Mouse (Mus musculus) embryonic facial prominence, embryonic 12.5 days (tissue): Measurements from ENCODE around the gene Phf23. TPM values are rescaled to one million over a fixed set of nuclear protein-coding genes. Genes with fewer than 3 reads are reported as not detected.

Experiments used
- ATAC-seq: fragments of 200-750 bp; cut with Nextera tagmentation; 2 replicates; pipeline ENCODE4 v1.8.0; 2017; ENCODE audit not compliant: insufficient number of reproducible peaks, insufficient read depth, low FRiP score, low TSS enrichment
- H3K27ac ChIP-seq: fragments of 300-500 bp; sonication (generic); 2 replicates; pipeline ENCODE4 v1.5.1; 2016; ENCODE audit warnings: mild to moderate bottlenecking
- H3K27me3 ChIP-seq: fragments of 300-500 bp; sonication (generic); 2 replicates; pipeline ENCODE4 v1.6.1; 2016; ENCODE audit warnings: mild to moderate bottlenecking, moderate library complexity
- H3K36me3 ChIP-seq: fragments of 300-500 bp; sonication (generic); 2 replicates; pipeline ENCODE4 v1.6.1; 2016; ENCODE audit warnings: mild to moderate bottlenecking
- H3K4me1 ChIP-seq: fragments of 300-500 bp; sonication (generic); 2 replicates; pipeline ENCODE4 v1.6.1; 2016
- H3K4me2 ChIP-seq: fragments of 300-500 bp; sonication (generic); replicated peaks from 2 replicates; pipeline ENCODE4 v1.6.1; 2016; ENCODE audit warnings: mild to moderate bottlenecking, moderate library complexity
- H3K4me3 ChIP-seq: fragments of 300-500 bp; sonication (generic); 2 replicates; pipeline ENCODE4 v1.5.1; 2016; ENCODE audit warnings: mild to moderate bottlenecking
- H3K9ac ChIP-seq: fragments of 300-500 bp; sonication (generic); 2 replicates; pipeline ENCODE4 v1.6.1; 2016; ENCODE audit warnings: mild to moderate bottlenecking, moderate library complexity
- H3K9me3 ChIP-seq: fragments of 300-500 bp; sonication (generic); 2 replicates; pipeline ENCODE4 v1.6.1; 2016; ENCODE audit warnings: mild to moderate bottlenecking, moderate library complexity
- WGBS: fragments of 180-500 bp; shearing (Covaris S2); methylation state at CpG from one replicate; pipeline ENCODE4 v1.1.7; 2016; 5-methylcytosine and 5-hydroxymethylcytosine counted together
- polyA plus RNA-seq: library from polyadenylated mRNA; unstranded; fragments of >200 nt; fragmentation: Nextera tagmentation; extraction: Ambion mirVana; gene quantifications from 2 replicates; pipeline ENCODE4 v1.2.1, GENCODE M21; 2016

The Phf23 gene
- polyA plus RNA-seq, 1 experiment from 2014 or later, result 95.1 TPM

GRCm38 (mm10) chr11:70017199-70017767 is 21.7 kb downstream of the Phf23 start:
- peak overlapping the region; percentile 89 for H3K9ac ChIP-seq
- peaks cover 46% of the 10 kb centered on the region for H3K4me1 ChIP-seq
- 35% methylated on average over 7 of the region's 7 CpGs for WGBS

GRCm38 (mm10) chr11:70018131-70018990 is 22.8 kb downstream of the Phf23 start:
- no peaks in the 10 kb centered on the region for H3K27me3 ChIP-seq
- peak overlapping the region; percentile 88 for H3K4me2 ChIP-seq
- H3K27ac ChIP-seq, result peak overlapping the region; percentile 95
- peak overlapping the region; percentile 89 for H3K9ac ChIP-seq
- WGBS, result under 1% methylated on average over 23 of the region's 25 CpGs
- ATAC-seq, result no peak
- peaks cover 53% of the 10 kb centered on the region for H3K4me1 ChIP-seq
- peak overlapping the region; percentile 81 for H3K4me3 ChIP-seq
- no peaks in the 10 kb centered on the region for H3K9me3 ChIP-seq
- H3K36me3 ChIP-seq, result peaks cover 11% of the 10 kb centered on the region

More at GRCm38 (mm10) chr11:70017199-70017767, 21.7 kb downstream of the Phf23 start:
- peak overlapping the region; percentile 95 for H3K27ac ChIP-seq
- H3K4me2 ChIP-seq, result peak overlapping the region; percentile 88
- peak overlapping the region; percentile 81 for H3K4me3 ChIP-seq
- peaks cover 22% of the 10 kb centered on the region for H3K36me3 ChIP-seq
- no peaks in the 10 kb centered on the region for H3K9me3 ChIP-seq
- no peaks in the 10 kb centered on the region for H3K27me3 ChIP-seq
- ATAC-seq, result no peak

- no peaks in the 10 kb centered on the region for H3K9me3 ChIP-seq
- H3K36me3 ChIP-seq, result no peaks in the 10 kb centered on the region
- 15% methylated on average over 2 of the region's 2 CpGs for WGBS
- peak overlapping the region; percentile 89 for H3K9ac ChIP-seq
- H3K4me2 ChIP-seq, result peak overlapping the region; percentile 88
- peak overlapping the region; percentile 95 for H3K27ac ChIP-seq
- H3K27me3 ChIP-seq, result no peaks in the 10 kb centered on the region
- peak overlapping the region; percentile 81 for H3K4me3 ChIP-seq
- peaks cover 57% of the 10 kb centered on the region for H3K4me1 ChIP-seq
- no peak for ATAC-seq
Measured at GRCm38 (mm10) chr11:70019495-70020021, 24.0 kb downstream of the Phf23 start.

GRCm38 (mm10) chr11:70020022-70020631 is 24.6 kb downstream of the Phf23 start:
- no peaks in the 10 kb centered on the region for H3K9me3 ChIP-seq
- no peaks in the 10 kb centered on the region for H3K36me3 ChIP-seq
- H3K4me1 ChIP-seq, result peaks cover 53% of the 10 kb centered on the region
- WGBS, result 10% methylated on average over 8 of the region's 8 CpGs
- ATAC-seq, result no peak
- H3K9ac ChIP-seq, result peak overlapping the region; percentile 89
- peak overlapping the region; percentile 81 for H3K4me3 ChIP-seq
- peak overlapping the region; percentile 95 for H3K27ac ChIP-seq
- H3K27me3 ChIP-seq, result no peaks in the 10 kb centered on the region
- peak overlapping the region; percentile 88 for H3K4me2 ChIP-seq

GRCm38 (mm10) chr11:70020731-70021263 is 25.2 kb downstream of the Phf23 start:
- H3K27ac ChIP-seq, result peak overlapping the region; percentile 95
- WGBS, result 4% methylated on average over 8 of the region's 8 CpGs
- peak overlapping the region; percentile 88 for H3K4me2 ChIP-seq
- no peaks in the 10 kb centered on the region for H3K27me3 ChIP-seq
- peak; percentile 78 for ATAC-seq
- peak overlapping the region; percentile 81 for H3K4me3 ChIP-seq
- peaks cover 58% of the 10 kb centered on the region for H3K4me1 ChIP-seq
- peak overlapping the region; percentile 28; the same call in 1 of the 2 replicates for H3K9ac ChIP-seq
- no peaks in the 10 kb centered on the region for H3K36me3 ChIP-seq
- H3K9me3 ChIP-seq, result no peaks in the 10 kb centered on the region

GRCm38 (mm10) chr11:70021264-70022132 is 25.9 kb downstream of the Phf23 start:
- Histone ChIP-seq H3K4me1 (peaks cover 65% of the 10 kb centered on the region), H3K27ac (peak overlapping the region; percentile 95), H3K9me3 (no peaks in the 10 kb centered on the region), H3K36me3 (no peaks in the 10 kb centered on the region), H3K27me3 (no peaks in the 10 kb centered on the region), H3K4me3 (peak overlapping the region; percentile 81), H3K9ac (peak overlapping the region; percentile 28; the same call in 1 of the 2 replicates), H3K4me2 (peak overlapping the region; percentile 88)
- WGBS, result 2% methylated on average over 40 of the region's 40 CpGs
- ATAC-seq, result peak; percentile 12; the same call in 1 of the 2 replicates

GRCm38 (mm10) chr11:70023481-70024150 is 28.0 kb downstream of the Phf23 start:
- H3K4me2 ChIP-seq, result peak overlapping the region; percentile 61
- ATAC-seq, result no peak
- WGBS, result 4% methylated on average over 25 of the region's 29 CpGs
- H3K27me3 ChIP-seq, result no peaks in the 10 kb centered on the region
- peaks cover 70% of the 10 kb centered on the region for H3K4me1 ChIP-seq
- peak overlapping the region; percentile 38 for H3K4me3 ChIP-seq
- H3K27ac ChIP-seq, result peak overlapping the region; percentile 18; the same call in 1 of the 2 replicates
- H3K36me3 ChIP-seq, result no peaks in the 10 kb centered on the region
- peak overlapping the region; percentile 46 for H3K9ac ChIP-seq
- H3K9me3 ChIP-seq, result no peaks in the 10 kb centered on the region

- no peak for ATAC-seq
- H3K4me2 ChIP-seq, result peak overlapping the region; percentile 61
- H3K4me3 ChIP-seq, result peak overlapping the region; percentile 38
- no peaks in the 10 kb centered on the region for H3K36me3 ChIP-seq
- H3K9ac ChIP-seq, result peak overlapping the region; percentile 46; the same call in 1 of the 2 replicates
- H3K4me1 ChIP-seq, result peaks cover 73% of the 10 kb centered on the region
- H3K27ac ChIP-seq, result peak overlapping the region; percentile 18
- H3K27me3 ChIP-seq, result no peaks in the 10 kb centered on the region
- no peaks in the 10 kb centered on the region for H3K9me3 ChIP-seq
- WGBS, result 18% methylated on average over 6 of the region's 6 CpGs
Measured at GRCm38 (mm10) chr11:70024151-70024514, 28.6 kb downstream of the Phf23 start.

- H3K4me1 ChIP-seq, result peaks cover 70% of the 10 kb centered on the region
- H3K9me3 ChIP-seq, result no peaks in the 10 kb centered on the region
- H3K27ac ChIP-seq, result peak overlapping the region; percentile 91
- peak; percentile 49 for ATAC-seq
- peaks cover 13% of the 10 kb centered on the region for H3K36me3 ChIP-seq
- H3K27me3 ChIP-seq, result no peaks in the 10 kb centered on the region
- H3K9ac ChIP-seq, result peak overlapping the region; percentile 43
- peak overlapping the region; percentile 16 for H3K4me3 ChIP-seq
- WGBS, result 2% methylated on average over 19 of the region's 19 CpGs
- peak overlapping the region; percentile 45 for H3K4me2 ChIP-seq
Measured at GRCm38 (mm10) chr11:70026689-70027088, 31.1 kb downstream of the Phf23 start.

GRCm38 (mm10) chr11:70027397-70027796 is 31.8 kb downstream of the Phf23 start:
- 33% methylated on average over 9 of the region's 9 CpGs for WGBS
- peak overlapping the region; percentile 16; the same call in 1 of the 2 replicates for H3K4me3 ChIP-seq
- H3K27me3 ChIP-seq, result no peaks in the 10 kb centered on the region
- H3K9ac ChIP-seq, result peak overlapping the region; percentile 27; the same call in 1 of the 2 replicates
- H3K9me3 ChIP-seq, result no peaks in the 10 kb centered on the region
- H3K4me1 ChIP-seq, result peaks cover 70% of the 10 kb centered on the region
- no peak for ATAC-seq
- peaks cover 20% of the 10 kb centered on the region for H3K36me3 ChIP-seq
- peak overlapping the region; percentile 45 for H3K4me2 ChIP-seq
- peak overlapping the region; percentile 91 for H3K27ac ChIP-seq
